Mouse (Mus musculus): ENCODE measurements at regions not wholly inside any gene's neighbourhood (a gene's known extent, or its start where the extent isn't known, plus 50 kb on each side); places are given as distances from the start of the nearest gene placed in this dataset.

- Histone ChIP-seq H3K36me3 (replicated peaks; ENCODE audit: control insufficient read depth, insufficient read depth, low read length) (no peaks in the 10 kb centered on the region), H3K9me3 (replicated peaks; ENCODE audit: control insufficient read depth, low read length) (no peaks in the 10 kb centered on the region), H3K9ac (replicated peaks; ENCODE audit: low read depth, low read length) (no peak overlapping the region), H3K4me2 (ENCODE audit: low read depth, low read length) (no peak overlapping the region), H3K27me3 (ENCODE audit: control insufficient read depth, insufficient read depth, low read length) (no peaks in the 10 kb centered on the region), H3K4me3 (ENCODE audit: low read depth, low read length) (no peak overlapping the region), H3K27ac (ENCODE audit: low read depth) (no peak overlapping the region; the same call in 1 of the 2 replicates), H3K4me1 (ENCODE audit: control insufficient read depth, insufficient read depth) (peaks cover 15% of the 10 kb centered on the region)
- no peak for TF ChIP-seq EP300 (IDR thresholded peaks at IDR 0.05; ENCODE audit: low read depth)
- no peak for TF ChIP-seq CTCF (IDR thresholded peaks at IDR 0.05; ENCODE audit: low read depth)
- no peak for DNase-seq (ENCODE audit: low spot score)
- ATAC-seq (ENCODE audit: insufficient read depth, low read depth), result no peak
- WGBS, result 38% methylated on average over 3 of the region's 3 CpGs
Measured at GRCm38 (mm10) chr17:84115957-84116339, 71.8 kb downstream of the Zfp36l2 start.

- Histone ChIP-seq H3K4me3 (ENCODE audit: low read depth, low read length) (no peak overlapping the region), H3K9ac (replicated peaks; ENCODE audit: low read depth, low read length) (no peak overlapping the region), H3K27me3 (ENCODE audit: control insufficient read depth, insufficient read depth, low read length) (no peaks in the 10 kb centered on the region), H3K4me1 (ENCODE audit: control insufficient read depth, insufficient read depth) (peaks cover 15% of the 10 kb centered on the region), H3K27ac (ENCODE audit: low read depth) (no peak overlapping the region; the same call in 1 of the 2 replicates), H3K9me3 (replicated peaks; ENCODE audit: control insufficient read depth, low read length) (no peaks in the 10 kb centered on the region), H3K36me3 (replicated peaks; ENCODE audit: control insufficient read depth, insufficient read depth, low read length) (no peaks in the 10 kb centered on the region), H3K4me2 (ENCODE audit: low read depth, low read length) (no peak overlapping the region)
- DNase-seq (ENCODE audit: low spot score), result no peak
- ATAC-seq (ENCODE audit: insufficient read depth, low read depth), result no peak
- TF ChIP-seq EP300 (IDR thresholded peaks at IDR 0.05; ENCODE audit: low read depth) (no peak), CTCF (IDR thresholded peaks at IDR 0.05; ENCODE audit: low read depth) (no peak)
- WGBS, result 76% methylated on average over 8 of the region's 8 CpGs
Measured at GRCm38 (mm10) chr17:84115133-84115532, 72.6 kb downstream of the Zfp36l2 start.

DNA sequence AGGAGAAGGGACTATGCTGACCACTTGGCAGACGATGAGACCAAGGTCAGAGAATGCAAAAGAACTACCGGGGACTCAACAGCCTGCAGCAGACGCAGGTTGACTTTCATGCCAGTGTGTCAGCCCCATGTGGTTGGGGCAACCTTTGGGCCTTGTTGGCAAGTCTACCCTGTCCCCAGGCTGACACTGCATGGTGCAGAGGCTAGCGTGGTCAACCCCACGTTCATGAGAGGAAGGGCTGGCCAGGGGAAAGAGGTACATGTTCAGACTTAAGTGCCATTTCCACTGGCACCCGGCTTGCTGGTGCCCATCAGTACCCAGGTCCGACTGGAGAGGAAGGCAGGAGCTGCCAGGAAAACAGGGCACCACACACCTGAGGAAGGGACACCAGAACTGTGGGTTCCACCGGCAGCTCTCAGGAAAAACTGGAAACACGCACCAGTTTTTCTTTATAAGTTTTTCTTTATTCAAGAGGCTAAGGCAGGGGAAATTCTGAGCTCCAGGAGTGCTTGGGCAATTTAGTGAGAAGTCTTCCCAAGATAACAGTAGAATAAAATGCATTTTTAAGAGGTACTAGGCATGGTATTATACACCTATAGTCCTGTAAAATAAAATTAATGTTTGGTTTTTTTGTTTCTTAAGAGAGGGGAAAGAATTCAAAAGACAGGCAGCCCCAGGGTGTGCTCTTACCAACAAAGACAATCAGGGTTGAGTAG is 73.3 kb downstream of the Zfp36l2 start:
- H3K36me3 ChIP-seq (replicated peaks; ENCODE audit: control insufficient read depth, insufficient read depth, low read length), result no peaks in the 10 kb centered on the region
- TF ChIP-seq CTCF (IDR thresholded peaks at IDR 0.05; ENCODE audit: low read depth), result no peak
- no peak for TF ChIP-seq EP300 (IDR thresholded peaks at IDR 0.05; ENCODE audit: low read depth)
- WGBS, result 66% methylated on average over 9 of the region's 9 CpGs
- no peak overlapping the region for H3K4me3 ChIP-seq (ENCODE audit: low read depth, low read length)
- H3K9me3 ChIP-seq (replicated peaks; ENCODE audit: control insufficient read depth, low read length), result no peaks in the 10 kb centered on the region
- DNase-seq (ENCODE audit: low spot score) (no peak), ATAC-seq (ENCODE audit: insufficient read depth, low read depth) (no peak)
- no peak overlapping the region for H3K4me2 ChIP-seq (ENCODE audit: low read depth, low read length)
- H3K27me3 ChIP-seq (ENCODE audit: control insufficient read depth, insufficient read depth, low read length), result no peaks in the 10 kb centered on the region
- no peak overlapping the region for H3K9ac ChIP-seq (replicated peaks; ENCODE audit: low read depth, low read length)
- H3K4me1 ChIP-seq (ENCODE audit: control insufficient read depth, insufficient read depth), result peaks cover 15% of the 10 kb centered on the region
- peak overlapping the region; percentile 20; the same call in 1 of the 2 replicates for H3K27ac ChIP-seq (ENCODE audit: low read depth)

DNA sequence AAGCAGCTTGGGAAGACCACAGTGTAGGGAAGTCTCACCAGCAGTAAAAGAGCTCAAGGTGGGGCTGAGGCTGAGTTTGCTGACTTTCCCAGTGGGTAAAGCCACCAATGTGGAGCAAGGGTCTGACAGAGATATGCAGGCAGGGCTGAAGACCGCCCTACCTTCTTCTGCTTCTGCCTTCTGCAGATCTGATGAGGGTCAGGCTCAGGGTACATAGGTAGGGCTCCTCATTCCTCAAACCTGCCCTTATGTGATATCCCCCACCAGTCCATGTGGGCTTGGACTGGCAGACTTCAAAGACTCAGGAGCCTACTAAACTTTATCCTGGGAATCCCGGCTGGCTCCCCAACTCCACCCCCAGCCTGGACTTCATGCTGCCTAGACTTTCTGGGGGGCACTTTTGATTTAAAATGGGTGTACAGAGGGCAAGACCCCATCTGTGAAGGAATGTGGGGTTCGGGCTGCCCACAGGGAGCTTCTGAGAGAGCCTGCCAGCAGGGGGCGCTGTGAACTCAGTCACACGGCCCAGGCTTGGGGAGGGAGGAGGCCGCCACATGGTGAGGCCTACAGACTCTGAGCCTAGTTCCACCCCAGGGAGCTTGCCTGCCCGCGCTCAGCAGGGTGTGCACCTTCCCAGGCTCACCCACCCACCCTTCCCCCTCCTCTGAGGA is 74.0 kb downstream of the Zfp36l2 start:
- Histone ChIP-seq H3K4me2 (ENCODE audit: low read depth, low read length) (no peak overlapping the region), H3K27ac (ENCODE audit: low read depth) (no peak overlapping the region; the same call in 1 of the 2 replicates), H3K36me3 (replicated peaks; ENCODE audit: control insufficient read depth, insufficient read depth, low read length) (no peaks in the 10 kb centered on the region), H3K27me3 (ENCODE audit: control insufficient read depth, insufficient read depth, low read length) (no peaks in the 10 kb centered on the region), H3K9me3 (replicated peaks; ENCODE audit: control insufficient read depth, low read length) (no peaks in the 10 kb centered on the region), H3K9ac (replicated peaks; ENCODE audit: low read depth, low read length) (no peak overlapping the region), H3K4me1 (ENCODE audit: control insufficient read depth, insufficient read depth) (peaks cover 15% of the 10 kb centered on the region), H3K4me3 (ENCODE audit: low read depth, low read length) (no peak overlapping the region)
- peak; percentile 62 for DNase-seq (ENCODE audit: low spot score)
- 25% methylated on average over 8 of the region's 8 CpGs for WGBS
- TF ChIP-seq CTCF (IDR thresholded peaks at IDR 0.05; ENCODE audit: low read depth), result peak; percentile 91
- TF ChIP-seq EP300 (IDR thresholded peaks at IDR 0.05; ENCODE audit: low read depth), result no peak
- ATAC-seq (ENCODE audit: insufficient read depth, low read depth), result peak; percentile 72

GRCm38 (mm10) chr17:84112411-84113031 is 75.2 kb downstream of the Zfp36l2 start:
- ATAC-seq (ENCODE audit: insufficient read depth, low read depth), result peak; percentile 28; the same call in 1 of the 2 replicates

More at GRCm38 (mm10) chr17:84112411-84113031, 75.2 kb downstream of the Zfp36l2 start:
- H3K27ac ChIP-seq (ENCODE audit: low read depth), result peak overlapping the region; percentile 53
- no peak overlapping the region for H3K4me3 ChIP-seq (ENCODE audit: low read depth, low read length)
- H3K36me3 ChIP-seq (replicated peaks; ENCODE audit: control insufficient read depth, insufficient read depth, low read length), result no peaks in the 10 kb centered on the region
- 40% methylated on average over 6 of the region's 6 CpGs for WGBS
- no peak overlapping the region for H3K4me2 ChIP-seq (ENCODE audit: low read depth, low read length)
- H3K9me3 ChIP-seq (replicated peaks; ENCODE audit: control insufficient read depth, low read length), result no peaks in the 10 kb centered on the region
- H3K27me3 ChIP-seq (ENCODE audit: control insufficient read depth, insufficient read depth, low read length), result no peaks in the 10 kb centered on the region
- TF ChIP-seq CTCF (IDR thresholded peaks at IDR 0.05; ENCODE audit: low read depth) (no peak), EP300 (IDR thresholded peaks at IDR 0.05; ENCODE audit: low read depth) (no peak)
- DNase-seq (ENCODE audit: low spot score), result peak; percentile 60
- H3K4me1 ChIP-seq (ENCODE audit: control insufficient read depth, insufficient read depth), result peaks cover 10% of the 10 kb centered on the region
- no peak overlapping the region for H3K9ac ChIP-seq (replicated peaks; ENCODE audit: low read depth, low read length)
